Mouse (Mus musculus) heart, adult 18-20 months (tissue): ENCODE measurements around the gene Hist1h3h. TPM values are rescaled to one million over a fixed set of nuclear protein-coding genes. Genes with fewer than 3 reads are reported as not detected.

Experiments used
- microRNA-seq, 2 experiments: library from miRNA; unstranded; fragments of <30 nt; microRNA quantifications; one replicate each; pipeline ENCODE4 v1.2.0; 2022
- total RNA-seq, 2 experiments: library from RNA; stranded (reverse); gene quantifications; 2 replicates each; pipeline ENCODE4 v1.2.3; 2021

Gene Hist1h3h
- total RNA-seq, 2 experiments from 2014 or later, result 11.0 to 14.3 TPM

Small RNAs within 50 kb of the gene (microRNA-seq; reads per million reads assigned to microRNA genes)
- gene Gm44357 (0 reads per million in 2 experiments), gene Gm44367 (0 reads per million in 2 experiments), gene Gm44454 (0 reads per million in 2 experiments)

Other genes with a start within 250 kb of the Hist1h3h start
- under 1 TPM; 0.44 to 0.52 TPM for gene Nkapl, start 249.2 kb upstream of the Hist1h3h start, total RNA-seq
- gene Zkscan4, start 238.8 kb upstream of the Hist1h3h start, total RNA-seq, result 1 to 10 TPM in 1 of 2 experiments, under 1 TPM in 1; 0.79 to 1.3 TPM
- gene Gm10065, start 238.2 kb upstream of the Hist1h3h start, total RNA-seq, result not detected
- gene AK157302, start 222.4 kb upstream of the Hist1h3h start, total RNA-seq, result 10 to 100 TPM; 25.7 to 26.8 TPM
- gene Gm11273, start 216.2 kb upstream of the Hist1h3h start, total RNA-seq, result 100 to 1,000 TPM; 222 to 251 TPM
- gene Zkscan8, start 186.5 kb upstream of the Hist1h3h start, total RNA-seq, result 10 to 100 TPM in 1 of 2 experiments, 1 to 10 TPM in 1; 9.9 to 10.7 TPM
- not detected for gene Olfr1366, start 174.9 kb upstream of the Hist1h3h start, total RNA-seq
- not detected for gene Olfr1535, start 157.8 kb upstream of the Hist1h3h start, total RNA-seq
- gene Olfr1364, start 135.9 kb upstream of the Hist1h3h start, total RNA-seq, result not detected
- gene Olfr1362, start 103.6 kb upstream of the Hist1h3h start, total RNA-seq, result not detected
- not detected for gene Olfr11, start 75.1 kb upstream of the Hist1h3h start, total RNA-seq
- not detected for gene Olfr1361, start 54.3 kb upstream of the Hist1h3h start, total RNA-seq
- gene Olfr1360, start 40.3 kb upstream of the Hist1h3h start, total RNA-seq, result not detected
- gene Olfr1359, start 19.5 kb upstream of the Hist1h3h start, total RNA-seq, result not detected
- 10 to 100 TPM in 1 of 2 experiments, 1 to 10 TPM in 1; 7.7 to 11.5 TPM for gene Hist1h2bl, start 1.5 kb upstream of the Hist1h3h start, total RNA-seq
- 10 to 100 TPM in 1 of 2 experiments, 1 to 10 TPM in 1; 4.0 to 15.4 TPM for gene Hist1h2ai, start 1.2 kb upstream of the Hist1h3h start, total RNA-seq
- 1 to 10 TPM; 2.0 to 3.6 TPM for gene Hist1h2bm, start 4.4 kb downstream of the Hist1h3h start, total RNA-seq
- 1 to 10 TPM; 1.9 to 3.4 TPM for gene Hist1h4j, start 17.4 kb downstream of the Hist1h3h start, total RNA-seq
- 10 to 100 TPM; 39.5 to 45.0 TPM for gene Hist1h4k, start 32.8 kb downstream of the Hist1h3h start, total RNA-seq
- gene Hist1h2ak, start 36.2 kb downstream of the Hist1h3h start, total RNA-seq, result 1 to 10 TPM; 2.5 to 4.6 TPM
- gene Hist1h2bn, start 36.5 kb downstream of the Hist1h3h start, total RNA-seq, result 1 to 10 TPM; 4.3 to 4.8 TPM
- 1 to 10 TPM; 3.5 to 4.0 TPM for gene Hist1h1b, start 63.0 kb downstream of the Hist1h3h start, total RNA-seq
- 10 to 100 TPM; 10.2 to 11.2 TPM for gene Hist1h3i, start 65.7 kb downstream of the Hist1h3h start, total RNA-seq
- gene Hist1h2an, start 69.6 kb downstream of the Hist1h3h start, total RNA-seq, result 1 to 10 TPM; 1.0 to 5.3 TPM
- gene Hist1h2bp, start 69.8 kb downstream of the Hist1h3h start, total RNA-seq, result 1 to 10 TPM; 3.3 to 4.2 TPM
- gene Hist1h2bq, start 92.5 kb downstream of the Hist1h3h start, total RNA-seq, result 10 to 100 TPM; 27.9 to 31.1 TPM
- 1 to 10 TPM in 1 of 2 experiments, not detected in 1; 1.4 TPM for gene Hist1h2ao, start 92.8 kb downstream of the Hist1h3h start, total RNA-seq
- gene Hist1h4m, start 94.1 kb downstream of the Hist1h3h start, total RNA-seq, result 10 to 100 TPM; 41.7 to 58.7 TPM
- gene Hist1h4n, start 114.5 kb downstream of the Hist1h3h start, total RNA-seq, result 1 to 10 TPM; 4.7 to 9.4 TPM
- gene Hist1h2ap, start 115.8 kb downstream of the Hist1h3h start, total RNA-seq, result 10 to 100 TPM; 11.6 to 12.2 TPM
- gene Hist1h2br, start 116.1 kb downstream of the Hist1h3h start, total RNA-seq, result 10 to 100 TPM; 28.3 to 30.7 TPM
- gene Zfp184, start 227.4 kb downstream of the Hist1h3h start, total RNA-seq, result 1 to 10 TPM in 1 of 2 experiments, under 1 TPM in 1; 0.67 to 1.3 TPM